ENCODE assay signal across 8 mouse cellular contexts in genomic region chr19:47228725-47229252, GRCm38 (mm10). TPM values are rescaled to one million over a fixed set of nuclear protein-coding genes. Genes with fewer than 3 reads are reported as not detected.
DNase-seq lines count a peak whose midpoint lies in the region; ATAC-seq and TF ChIP-seq lines count a peak whose summit lies in the region.

No protein-coding gene starts in this region.

- peak; percentile 90 for DNase-seq in brain, adult 2 months (ENCODE audit: low read depth, low spot score)
- peak; percentile 64 to 77 for DNase-seq in heart, adult 2 months
- peak; percentile 16 for DNase-seq in kidney, adult 18-20 months
- DNase-seq in limb, embryonic 14.5 days (ENCODE audit: low spot score), result no peak
- peak; percentile 58 for DNase-seq in telencephalon, adult 2 months (ENCODE audit: low read depth, low spot score)
- DNase-seq in spleen, postnatal 10 days (ENCODE audit: low spot score in 2 of 2), result no peak

- peak overlapping the region; percentile 23 for H3K4me3 ChIP-seq in embryonic facial prominence, embryonic 12.5 days
- H3K4me3 ChIP-seq in heart, adult 2 months, result peak overlapping the region; percentile 32; the same call in 1 of the 2 replicates
- H3K4me3 ChIP-seq in limb, embryonic 14.5 days (replicated peaks; ENCODE audit: low read length), result 0 out of 2 replicates have a peak overlapping the region, but pooled peaks have one; percentile 4
- peak overlapping the region; percentile 23; the same call in 1 of the 2 replicates for H3K4me3 ChIP-seq in midbrain, embryonic 15.5 days

- peak overlapping the region; percentile 50 for H3K4me2 ChIP-seq in embryonic facial prominence, embryonic 12.5 days (replicated peaks)
- H3K4me2 ChIP-seq in limb, embryonic 14.5 days (replicated peaks; ENCODE audit: low read depth, low read length, severe bottlenecking), result peak overlapping the region; percentile 39
- H3K4me2 ChIP-seq in midbrain, embryonic 15.5 days, result peak overlapping the region; percentile 50

- 7% methylated on average over 17 of the region's 17 CpGs for WGBS in embryonic facial prominence, embryonic 12.5 days
- 3% methylated on average over 15 of the region's 17 CpGs for WGBS in heart, adult 2 months
- 4% methylated on average over 14 of the region's 17 CpGs for WGBS in limb, embryonic 14.5 days
- 7% methylated on average over 17 of the region's 17 CpGs for WGBS in midbrain, embryonic 15.5 days

- H3K9me3 ChIP-seq in embryonic facial prominence, embryonic 12.5 days, result no peaks in the 10 kb centered on the region
- H3K9me3 ChIP-seq in limb, embryonic 14.5 days (ENCODE audit: control insufficient read depth, low read length), result no peaks in the 10 kb centered on the region
- H3K9me3 ChIP-seq in midbrain, embryonic 15.5 days, result no peaks in the 10 kb centered on the region

- 0 out of 2 replicates have a peak, but pooled peaks have one; percentile 17 for ATAC-seq in embryonic facial prominence, embryonic 12.5 days (ENCODE audit: insufficient number of reproducible peaks, insufficient read depth, low FRiP score, low TSS enrichment)
- ATAC-seq in limb, embryonic 14.5 days (ENCODE audit: low FRiP score, low read depth), result peak; percentile 70
- peak; percentile 51; the same call in 1 of the 2 replicates for ATAC-seq in midbrain, embryonic 15.5 days (replicated peaks)

- 0 out of 2 replicates have a peak overlapping the region, but pooled peaks have one; percentile 11 for H3K27ac ChIP-seq in embryonic facial prominence, embryonic 12.5 days
- H3K27ac ChIP-seq in heart, adult 2 months, result peak overlapping the region; percentile 38; the same call in 1 of the 2 replicates
- H3K27ac ChIP-seq in limb, embryonic 14.5 days (replicated peaks; ENCODE audit: low read depth, low read length), result no peak overlapping the region
- H3K27ac ChIP-seq in midbrain, embryonic 15.5 days, result no peak overlapping the region

- H3K9ac ChIP-seq in embryonic facial prominence, embryonic 12.5 days, result peak overlapping the region; percentile 37; the same call in 1 of the 2 replicates
- H3K9ac ChIP-seq in heart, adult 2 months (ENCODE audit: low read depth, low read length), result peak overlapping the region; percentile 3
- peak overlapping the region; percentile 28; the same call in 1 of the 2 replicates for H3K9ac ChIP-seq in limb, embryonic 14.5 days (ENCODE audit: low read depth, low read length, severe bottlenecking)
- H3K9ac ChIP-seq in midbrain, embryonic 15.5 days, result peak overlapping the region; percentile 33; the same call in 1 of the 2 replicates

- TF ChIP-seq POLR2A in heart, adult 2 months (IDR thresholded peaks at IDR 0.05; ENCODE audit: insufficient read depth, low read depth, low read length), result no peak
- TF ChIP-seq POLR2A in limb, embryonic 14.5 days (IDR thresholded peaks at IDR 0.05; ENCODE audit: borderline replicate concordance, extremely low read depth, insufficient read depth, insufficient read length), result no peak

- no peaks in the 10 kb centered on the region for H3K27me3 ChIP-seq in embryonic facial prominence, embryonic 12.5 days
- H3K27me3 ChIP-seq in heart, adult 2 months (ENCODE audit: control insufficient read depth, insufficient read depth, low read length), result no peaks in the 10 kb centered on the region
- H3K27me3 ChIP-seq in limb, embryonic 14.5 days (ENCODE audit: control insufficient read depth, insufficient read depth, low read length), result no peaks in the 10 kb centered on the region
- H3K27me3 ChIP-seq in midbrain, embryonic 15.5 days (replicated peaks), result no peaks in the 10 kb centered on the region

- no peaks in the 10 kb centered on the region for H3K79me2 ChIP-seq in heart, adult 2 months (replicated peaks; ENCODE audit: control insufficient read depth, insufficient read depth, low read length)

- TF ChIP-seq EP300 in heart, adult 2 months (IDR thresholded peaks at IDR 0.05; ENCODE audit: insufficient read depth, low read depth, low read length), result no peak

- intact Hi-C loops in heart, adult 2 months (cut with DNase I), result no loop called here

- no peaks in the 10 kb centered on the region for H3K36me3 ChIP-seq in embryonic facial prominence, embryonic 12.5 days
- H3K36me3 ChIP-seq in heart, adult 2 months (ENCODE audit: control insufficient read depth, insufficient read depth, low read length), result no peaks in the 10 kb centered on the region
- H3K36me3 ChIP-seq in limb, embryonic 14.5 days (ENCODE audit: control insufficient read depth, insufficient read depth, low read length), result no peaks in the 10 kb centered on the region
- no peaks in the 10 kb centered on the region for H3K36me3 ChIP-seq in midbrain, embryonic 15.5 days (replicated peaks)

- TF ChIP-seq CTCF in heart, adult 2 months (IDR thresholded peaks at IDR 0.05), result no peak

- H3K4me1 ChIP-seq in embryonic facial prominence, embryonic 12.5 days, result peaks cover 12% of the 10 kb centered on the region
- H3K4me1 ChIP-seq in heart, adult 2 months (ENCODE audit: control insufficient read depth, insufficient read depth, low read length), result peaks cover 5% of the 10 kb centered on the region
- peaks cover 9% of the 10 kb centered on the region for H3K4me1 ChIP-seq in limb, embryonic 14.5 days (ENCODE audit: control insufficient read depth, insufficient read depth, low read length)
- peaks cover 10% of the 10 kb centered on the region for H3K4me1 ChIP-seq in midbrain, embryonic 15.5 days

RNA-seq across cellular contexts. Expression of gene Neurl1a, which starts 50.2 kb away (rescaled TPM):
- 8.7 TPM in 2 replicates for polyA plus RNA-seq in embryonic facial prominence, embryonic 12.5 days (2016; fragmentation: Nextera tagmentation; extraction: Ambion mirVana)
- 1 to 10 TPM; 1.5 to 1.7 TPM for total RNA-seq in heart, adult 2 months (2021)
- 1.1 and 2.5 TPM in 2 replicates for polyA plus RNA-seq in heart, adult 2 months (2012; rRNA removed)
- polyA plus RNA-seq in limb, embryonic 14.5 days (2012; rRNA removed), result 10.3 and 11.9 TPM in 2 replicates
- 6.6 and 8.0 TPM in 2 replicates for polyA plus RNA-seq in limb, embryonic 14.5 days (2014; fragmentation: Nextera tagmentation; extraction: Ambion mirVana)
- 14.8 and 15.0 TPM in 2 replicates for polyA plus RNA-seq in midbrain, embryonic 15.5 days (2015; fragmentation: Nextera tagmentation; extraction: Ambion mirVana)

Comparison
In these comparisons a context has a peak if more than half of its experiments do, and no peak if none do; other contexts are left out.
1. DNase-seq: peak in brain, adult 2 months (single experiment), heart, adult 2 months (2 of 2), kidney, adult 18-20 months (single experiment) and telencephalon, adult 2 months (single experiment); none in limb, embryonic 14.5 days (single experiment) and spleen, postnatal 10 days (0 of 2).
2. ATAC-seq: peak in every context shown above with its lines; median percentile 70 in limb, embryonic 14.5 days; 51 in midbrain, embryonic 15.5 days; 17 in embryonic facial prominence, embryonic 12.5 days.
3. H3K27ac ChIP-seq: peak in embryonic facial prominence, embryonic 12.5 days (single experiment) and heart, adult 2 months (single experiment); none in limb, embryonic 14.5 days (single experiment) and midbrain, embryonic 15.5 days (single experiment).
4. Peak in every context shown above with its lines, with median percentiles within 50 percentile points of each other: H3K4me2 ChIP-seq, H3K4me3 ChIP-seq and H3K9ac ChIP-seq.